Mouse (Mus musculus) cerebellum, adult 9-11 months (tissue): Measurements from ENCODE around the gene Epha3.

Experiments used
- DNase-seq: peaks from one replicate; pipeline ENCODE4 v3.0.0; 2022

Gene Epha3

DNA sequence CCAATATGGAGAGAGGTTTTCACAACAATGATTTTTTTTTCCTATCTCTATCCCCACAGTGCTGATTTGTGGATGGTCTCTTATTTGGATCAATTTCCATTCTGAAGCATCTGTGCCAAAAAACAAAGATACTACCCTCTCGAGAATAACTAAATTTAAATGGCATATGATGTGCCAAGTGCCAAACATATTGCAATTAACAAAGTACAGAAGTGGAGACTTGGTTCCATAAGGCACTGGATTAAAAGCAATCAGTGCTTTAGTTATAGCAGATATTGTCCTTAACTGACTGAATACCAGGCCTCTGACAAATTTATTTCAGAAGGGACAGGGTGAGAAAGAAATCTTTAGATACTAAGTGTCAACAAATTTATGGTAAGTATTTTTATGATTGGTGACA is 81.9 kb downstream of the Epha3 start:
- no peak for DNase-seq

DNA sequence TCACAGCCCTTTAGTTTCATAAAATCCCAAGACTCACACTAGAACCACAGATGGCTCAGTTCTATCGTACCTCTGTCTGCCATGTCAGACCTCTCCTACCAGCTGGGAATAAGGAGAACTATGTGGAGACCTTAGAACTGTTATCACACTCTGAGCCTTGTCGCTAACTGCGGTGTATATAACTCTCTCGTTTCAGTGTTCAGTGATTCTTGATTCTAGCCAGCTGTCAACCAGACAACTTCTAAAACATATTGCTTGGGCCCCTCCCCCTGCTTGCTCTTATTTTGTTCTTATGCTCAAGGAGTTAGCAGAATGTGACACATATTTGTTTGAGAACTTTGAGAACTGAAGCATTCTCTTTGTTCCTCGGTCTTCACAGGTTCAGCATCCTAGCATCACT is 83.8 kb downstream of the Epha3 start:
- DNase-seq, result no peak

DNA sequence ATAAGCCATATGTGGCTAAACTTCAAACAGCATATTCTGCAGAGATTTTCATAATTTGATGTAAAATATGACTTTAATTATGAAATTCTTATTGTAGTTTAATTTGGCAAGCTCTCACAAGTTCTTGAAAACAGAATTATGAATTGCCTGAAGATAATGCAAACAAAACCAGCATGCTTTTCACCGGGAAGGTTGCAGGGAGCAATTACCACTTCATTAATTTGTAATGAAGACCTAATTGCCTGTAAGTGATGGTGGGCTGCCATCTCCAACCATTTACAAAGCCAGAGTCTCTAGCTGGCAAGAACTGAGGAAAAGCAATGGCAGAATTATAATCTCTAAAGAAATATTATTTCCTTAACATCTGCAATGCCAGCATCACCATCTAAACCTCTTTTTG is 86.2 kb downstream of the Epha3 start:
- no peak for DNase-seq

DNA sequence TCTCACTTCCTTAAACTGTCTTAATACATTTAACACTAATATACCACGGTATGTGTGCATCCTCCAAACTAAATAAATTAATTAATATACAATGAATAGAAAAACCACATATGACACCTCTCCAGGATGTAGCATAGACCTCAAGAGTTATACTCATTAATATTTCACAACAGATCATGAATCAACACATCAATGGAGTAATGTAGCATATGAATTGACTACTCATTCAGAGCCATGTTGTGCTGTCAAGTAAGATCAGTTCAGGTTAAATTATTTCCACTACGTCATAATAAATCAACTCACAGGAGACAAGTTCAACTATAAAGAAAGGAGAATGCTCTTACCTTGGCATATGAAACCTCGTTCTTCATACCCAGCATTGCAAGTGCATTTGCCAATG is 91.4 kb downstream of the Epha3 start:
- DNase-seq, result no peak

DNA sequence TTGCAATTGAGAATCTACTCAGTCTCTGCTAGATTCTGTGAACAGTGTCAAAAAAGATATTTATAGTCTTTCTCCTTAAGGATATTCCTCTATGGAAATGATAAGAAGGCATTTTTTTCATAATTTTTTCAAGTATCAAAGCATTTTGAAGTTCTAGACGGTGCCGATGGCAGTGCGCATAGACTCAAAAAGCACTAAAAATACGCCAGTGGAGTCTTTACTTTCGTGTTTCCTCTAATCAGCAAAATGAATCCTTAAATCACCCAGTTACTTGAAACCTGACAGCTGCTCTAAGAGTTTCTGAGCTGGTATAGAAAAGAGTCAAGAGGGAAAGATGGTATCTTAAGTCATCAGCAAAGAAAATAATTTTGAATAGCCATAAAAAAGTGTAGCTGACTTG is 96.4 kb downstream of the Epha3 start:
- no peak for DNase-seq

DNA sequence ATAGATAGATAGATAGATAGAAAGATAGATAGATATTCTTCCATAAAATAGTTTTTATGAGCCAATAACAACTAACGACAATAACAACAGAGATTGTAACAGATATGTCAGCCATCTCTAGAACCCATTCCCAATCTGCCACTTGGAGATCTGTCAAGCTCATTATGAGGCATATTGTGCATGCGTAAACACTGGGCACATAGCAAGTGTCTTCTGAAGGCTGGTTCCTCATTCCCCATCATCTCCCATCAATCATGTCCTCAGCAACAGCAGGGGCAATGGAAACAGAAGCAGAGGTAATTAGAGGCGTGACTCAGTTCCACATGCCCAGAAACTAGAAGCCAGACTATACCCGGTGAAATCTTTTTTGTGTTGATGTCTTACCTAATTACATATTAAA is 102.8 kb downstream of the Epha3 start:
- DNase-seq, result no peak

DNA sequence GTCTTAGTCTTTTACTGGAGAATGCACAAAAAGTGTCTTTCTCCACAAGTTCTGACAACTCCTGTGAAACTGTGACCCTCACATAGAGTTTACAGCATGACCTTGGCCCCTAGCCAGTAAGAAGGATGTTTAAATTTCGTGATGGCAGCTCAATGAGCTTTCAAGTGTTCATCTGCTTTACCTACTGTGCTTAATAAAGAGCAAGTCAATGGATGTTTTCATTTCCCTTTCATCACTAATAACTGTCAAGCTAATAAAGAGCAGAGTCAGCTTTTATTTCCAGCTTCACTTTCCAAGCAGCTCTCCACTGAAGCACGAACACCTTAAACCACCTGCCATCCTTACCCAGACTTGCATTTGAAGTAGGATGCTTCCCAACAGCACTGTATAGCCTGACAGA is 103.9 kb downstream of the Epha3 start:
- DNase-seq, result no peak

DNA sequence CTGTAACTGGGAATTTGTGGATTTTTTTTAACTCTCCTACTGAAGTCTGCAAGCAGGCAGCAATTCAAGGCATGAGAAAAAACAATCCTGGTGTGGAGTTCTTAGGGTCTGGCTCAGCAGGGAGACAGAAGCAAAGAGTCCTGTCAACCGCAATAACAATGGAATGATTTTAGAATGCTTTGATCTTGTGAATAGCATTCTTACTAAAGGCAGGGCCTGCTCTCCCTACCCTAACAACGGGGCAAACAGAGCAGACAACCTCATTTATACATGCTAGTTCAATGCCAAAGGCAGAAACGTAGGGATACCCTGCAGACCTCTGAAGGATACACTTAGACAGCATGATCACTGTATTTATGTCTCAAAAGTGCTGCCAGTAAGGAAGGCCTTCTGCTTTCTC is 110.9 kb downstream of the Epha3 start:
- DNase-seq, result no peak

DNA sequence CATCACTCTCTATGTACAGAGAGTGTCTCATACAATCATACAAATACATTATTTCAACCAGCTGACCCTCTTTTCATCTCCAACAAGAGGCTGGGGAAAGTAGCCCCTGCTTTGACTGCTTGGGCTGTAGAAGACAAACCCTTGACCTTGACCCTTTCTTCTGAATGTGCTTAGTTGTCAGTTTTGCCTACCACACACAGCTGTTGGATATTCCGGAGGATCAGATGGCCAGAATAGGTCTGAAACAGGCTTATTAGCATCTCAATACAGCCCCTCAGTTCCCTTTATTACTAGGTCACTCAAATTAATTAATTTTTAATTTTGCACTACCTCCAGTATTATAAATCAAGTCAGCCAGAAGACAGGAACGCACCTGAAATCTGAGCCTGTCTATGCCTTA is 116.2 kb downstream of the Epha3 start:
- no peak for DNase-seq

DNA sequence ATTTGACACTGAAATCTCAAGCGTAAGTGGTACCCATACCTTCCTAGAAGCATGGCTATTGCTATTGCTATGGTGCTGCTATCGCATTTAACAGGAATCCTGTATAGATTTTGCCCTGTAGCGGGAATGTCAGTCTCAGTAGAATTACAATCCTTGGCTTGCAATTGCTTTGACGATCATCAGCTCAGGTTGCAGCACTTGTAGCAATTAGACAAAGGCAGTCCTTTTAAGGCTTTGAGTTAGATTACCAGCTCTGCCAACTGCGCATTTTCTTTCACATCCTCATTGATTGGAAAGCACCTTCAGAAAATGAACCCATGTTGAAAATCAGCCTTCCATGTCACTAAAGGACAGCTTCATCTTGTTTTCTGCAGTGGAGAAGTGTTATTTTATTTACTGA is 118.5 kb downstream of the Epha3 start:
- DNase-seq, result no peak

DNA sequence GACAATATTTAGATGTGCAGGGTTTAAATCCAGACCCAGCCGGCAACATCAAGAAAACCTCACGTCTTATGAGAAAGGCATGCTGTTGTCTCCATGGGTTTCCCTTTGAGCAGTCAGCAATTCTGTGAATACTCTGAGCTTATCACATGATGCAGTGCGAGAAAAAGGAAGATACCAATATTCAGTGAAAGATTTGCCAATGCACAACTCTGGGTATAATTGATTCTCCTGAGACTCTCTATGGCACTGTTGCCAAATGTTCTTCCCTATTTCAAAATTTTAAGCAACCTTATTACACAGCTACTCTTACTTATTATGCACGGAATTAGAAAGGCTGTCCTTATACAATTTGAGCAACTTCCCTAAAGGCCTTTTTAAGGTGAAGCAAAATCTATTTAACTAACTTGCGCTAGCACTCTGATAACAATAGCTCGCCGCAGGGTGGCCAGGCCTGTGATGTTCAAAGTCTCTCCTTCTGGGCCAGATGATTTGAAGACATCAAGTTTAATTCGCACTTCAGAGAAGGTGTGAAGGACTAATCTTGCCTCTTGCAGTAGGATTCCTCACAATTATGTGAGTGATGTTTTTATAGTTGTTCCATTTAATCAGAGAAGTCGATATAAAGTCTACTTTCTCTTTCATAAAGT is 120.6 kb downstream of the Epha3 start:
- no peak for DNase-seq

DNA sequence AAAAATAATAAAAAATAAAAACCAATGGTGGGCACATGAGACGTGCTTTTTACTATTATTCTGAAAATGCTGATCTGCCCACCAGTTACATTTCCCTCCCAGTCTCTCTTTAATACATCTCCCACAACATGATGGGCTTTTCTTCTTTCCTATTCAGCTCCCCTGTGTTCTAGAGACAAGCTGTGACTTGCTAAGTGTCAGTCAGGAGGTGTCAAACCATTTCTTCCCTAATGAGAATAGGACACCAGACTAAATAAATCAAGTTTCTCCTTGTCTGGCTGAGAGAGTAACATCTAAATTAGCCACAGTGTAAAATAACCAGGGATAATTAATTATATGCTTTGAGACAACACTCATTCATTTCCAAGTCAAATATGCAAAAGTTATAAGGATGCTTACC is 144.7 kb downstream of the Epha3 start:
- no peak for DNase-seq

DNA sequence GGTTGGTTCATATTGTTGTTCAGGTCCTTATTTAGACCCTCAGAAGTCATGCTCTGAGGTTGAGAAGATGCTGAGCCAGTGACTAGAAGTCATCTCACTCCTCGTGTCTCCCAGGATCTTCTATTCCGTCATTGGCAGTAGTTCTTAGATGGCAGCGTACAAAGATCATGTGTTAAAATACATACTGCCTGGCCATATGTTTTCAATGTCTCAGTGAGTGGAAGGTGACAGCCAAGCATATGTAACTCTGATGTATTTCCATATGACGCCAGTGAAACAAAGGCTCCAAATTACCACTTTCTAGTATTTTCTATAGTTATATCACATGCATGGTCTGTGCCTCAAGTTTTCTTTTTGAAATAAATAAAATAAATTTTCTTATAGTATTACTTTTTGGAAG is 146.7 kb downstream of the Epha3 start:
- DNase-seq, result no peak

DNA sequence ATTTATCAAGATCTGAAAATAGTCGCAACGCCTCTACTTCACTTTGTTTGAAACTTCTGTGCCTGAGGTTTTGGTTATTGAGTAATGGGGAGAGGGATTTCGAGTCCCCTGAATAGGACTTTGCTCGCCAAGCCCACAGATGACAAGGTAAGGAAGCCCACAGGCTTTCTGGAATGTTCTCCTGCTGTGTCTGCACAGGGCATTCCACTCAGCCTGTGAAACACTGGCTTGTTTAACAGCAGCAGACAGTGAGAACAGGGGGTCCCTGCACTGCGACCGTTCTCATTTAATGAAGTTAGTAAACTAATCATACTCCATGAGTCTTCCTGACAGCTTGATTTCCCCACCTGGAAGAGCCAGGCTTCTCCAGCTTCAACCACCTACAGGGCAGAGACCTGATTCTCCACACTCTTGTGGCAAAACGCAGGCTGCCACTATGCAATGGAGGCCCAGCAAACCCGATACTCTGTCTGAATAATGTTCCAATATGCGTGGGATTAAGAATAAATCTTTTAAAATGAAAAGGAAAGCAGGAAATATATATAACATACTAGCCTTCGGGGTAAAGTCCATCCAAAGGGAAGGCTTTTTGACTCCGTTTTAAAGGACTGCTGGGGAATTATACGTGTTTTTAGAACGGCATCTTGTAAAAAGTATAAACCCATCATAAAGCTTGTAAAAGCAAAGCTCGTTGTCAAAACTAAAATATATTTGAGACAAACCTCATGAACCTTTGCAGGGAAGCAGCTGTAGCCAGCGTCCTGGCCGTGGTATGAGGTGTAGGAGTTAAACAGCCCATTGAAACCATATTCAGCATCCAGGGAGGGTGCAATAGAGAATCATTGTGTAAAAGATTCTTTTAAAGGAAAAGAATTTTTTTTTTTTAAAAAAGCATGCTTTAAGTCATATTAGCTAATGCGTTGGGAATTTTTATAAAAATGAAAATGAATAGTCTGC is 156.8 kb downstream of the Epha3 start:
- no peak for DNase-seq

DNA sequence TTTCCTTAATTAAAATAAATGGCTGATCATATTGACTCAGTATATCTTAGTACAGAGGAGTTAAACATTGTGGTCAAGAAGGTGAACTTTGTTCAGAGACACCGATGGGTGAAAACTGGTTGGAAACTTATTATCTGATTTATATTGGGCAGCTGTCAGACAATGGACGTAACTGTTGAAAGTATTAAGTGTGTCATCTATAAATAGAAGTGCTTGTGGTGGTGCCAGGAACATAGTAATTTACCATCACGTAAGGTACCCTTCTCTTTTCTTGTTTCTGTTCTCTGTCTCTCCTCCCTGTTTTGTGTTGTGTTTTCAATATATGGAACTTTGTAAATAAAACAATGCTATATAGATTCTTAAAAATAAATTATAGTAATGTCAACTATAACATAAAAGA is 174.6 kb downstream of the Epha3 start:
- DNase-seq, result no peak

DNA sequence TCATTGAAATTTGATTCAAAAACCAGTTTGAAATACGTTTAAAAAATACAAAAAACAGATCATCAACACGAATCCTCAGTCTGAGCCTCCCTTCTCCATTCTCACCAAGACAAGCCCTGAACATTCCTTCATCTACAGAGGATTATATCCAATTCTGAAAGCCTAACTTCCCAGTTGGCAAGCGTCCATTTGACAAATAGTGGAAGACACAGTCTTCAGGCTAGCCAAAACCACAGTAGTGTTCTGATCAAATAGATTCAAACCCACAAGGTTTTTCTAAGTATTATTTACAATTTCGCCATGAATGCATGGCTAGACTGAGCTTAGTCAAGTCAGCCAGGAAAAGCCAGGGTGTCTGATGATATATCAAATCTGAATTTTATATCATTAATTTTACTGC is 179.8 kb downstream of the Epha3 start:
- no peak for DNase-seq

DNA sequence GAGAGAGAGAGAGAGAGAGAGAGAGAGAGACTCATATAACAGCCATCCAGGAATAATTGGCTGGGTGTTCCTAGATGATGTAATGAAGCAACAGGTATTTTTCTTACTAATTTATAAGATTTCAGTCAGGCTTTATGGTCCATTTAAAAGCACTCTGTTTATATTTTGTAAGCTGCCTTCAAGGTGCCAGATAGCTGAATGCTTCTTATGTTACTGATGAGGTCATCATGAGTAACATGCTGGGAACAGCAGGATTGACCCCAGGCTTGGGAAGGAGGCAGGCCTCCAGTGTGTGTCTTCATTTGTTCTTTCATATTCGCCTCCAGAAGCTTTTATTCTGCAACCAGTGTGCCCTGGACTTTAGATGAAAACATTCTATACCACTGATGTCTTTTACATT is 189.5 kb downstream of the Epha3 start:
- DNase-seq, result peak; percentile 23

DNA sequence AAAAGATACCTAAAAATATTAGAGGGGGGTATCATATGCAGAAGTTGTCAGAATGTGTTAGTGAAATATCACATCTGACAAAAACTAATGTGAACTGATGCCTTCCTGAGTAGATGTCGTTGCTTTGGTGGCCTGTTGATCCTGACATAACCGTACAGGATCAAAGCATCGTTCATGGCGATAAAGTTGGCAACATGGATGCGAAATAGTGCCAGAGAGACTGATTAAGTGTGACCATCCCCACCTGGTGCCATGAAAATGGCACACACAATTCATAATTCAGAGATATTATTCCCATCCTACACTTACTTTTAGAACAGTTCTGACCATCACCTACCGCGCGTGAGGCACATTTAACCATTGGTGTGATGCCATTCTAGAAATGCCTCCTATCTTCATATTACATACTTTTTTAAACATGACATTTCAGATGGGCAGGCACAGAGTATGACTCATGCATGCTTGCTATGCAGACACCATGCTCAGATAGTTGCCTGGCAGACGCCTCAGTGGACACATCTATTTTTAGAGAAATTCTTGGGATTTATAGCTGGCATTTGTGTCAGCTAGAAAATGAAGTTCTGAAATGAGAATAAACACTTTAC is 190.6 kb downstream of the Epha3 start:
- DNase-seq, result peak; percentile 37

DNA sequence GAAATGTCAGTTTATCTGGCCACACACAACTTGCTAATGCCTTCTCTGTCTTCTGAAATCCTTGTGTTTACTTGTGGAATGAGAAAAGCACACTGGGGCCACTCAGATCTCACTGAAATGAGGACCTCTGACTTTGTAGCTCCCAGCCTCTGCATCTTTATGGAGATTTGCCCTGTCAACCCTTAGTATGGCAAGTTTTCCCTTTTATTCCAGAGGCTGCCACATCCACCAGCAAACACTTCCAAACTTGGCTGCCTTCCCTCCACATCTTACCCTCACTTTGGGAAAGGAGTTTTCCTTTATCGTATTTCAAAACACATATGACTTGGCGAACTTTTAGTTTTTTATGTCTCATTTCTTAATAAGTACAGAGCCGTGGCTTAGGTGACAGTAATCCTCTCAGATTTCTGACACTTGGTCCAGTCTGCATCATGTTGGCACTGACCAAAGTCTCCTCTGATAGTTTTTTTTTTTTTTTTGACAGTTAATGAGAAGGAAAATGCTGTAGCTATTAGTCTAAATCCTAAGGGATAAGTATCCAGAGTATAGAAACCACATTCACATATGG is 198.0 kb downstream of the Epha3 start:
- no peak for DNase-seq

DNA sequence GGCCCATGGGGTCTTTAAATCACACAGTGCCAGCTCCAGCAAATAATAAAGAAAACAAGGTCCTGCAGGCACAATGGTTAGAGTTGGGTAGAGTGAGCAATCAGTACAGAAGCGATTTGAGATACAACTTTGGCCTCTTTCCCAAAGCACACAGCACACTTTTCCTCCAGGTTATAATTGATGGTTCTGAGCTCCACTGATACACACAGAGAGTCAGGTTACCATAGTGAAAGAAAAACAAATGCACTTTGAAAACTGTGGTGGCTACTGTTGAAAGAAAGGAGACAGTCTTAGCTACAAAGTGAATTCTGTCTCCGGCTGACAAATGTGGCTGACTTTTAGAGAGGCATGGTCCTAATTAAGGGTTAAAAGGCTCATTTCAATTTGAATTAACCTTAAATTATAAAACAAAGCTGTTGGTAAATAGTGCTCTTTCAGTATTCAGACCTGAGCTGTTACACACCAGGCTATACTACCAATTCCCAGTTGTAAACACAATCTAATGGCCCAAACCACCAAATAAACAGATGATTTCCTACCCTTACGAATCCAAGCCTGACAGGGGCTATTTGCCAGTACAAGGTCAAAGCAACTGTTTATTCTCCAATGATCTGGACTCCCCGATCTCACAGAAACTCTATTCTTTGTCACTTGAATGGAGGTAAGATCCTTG is 205.5 kb downstream of the Epha3 start:
- no peak for DNase-seq

DNA sequence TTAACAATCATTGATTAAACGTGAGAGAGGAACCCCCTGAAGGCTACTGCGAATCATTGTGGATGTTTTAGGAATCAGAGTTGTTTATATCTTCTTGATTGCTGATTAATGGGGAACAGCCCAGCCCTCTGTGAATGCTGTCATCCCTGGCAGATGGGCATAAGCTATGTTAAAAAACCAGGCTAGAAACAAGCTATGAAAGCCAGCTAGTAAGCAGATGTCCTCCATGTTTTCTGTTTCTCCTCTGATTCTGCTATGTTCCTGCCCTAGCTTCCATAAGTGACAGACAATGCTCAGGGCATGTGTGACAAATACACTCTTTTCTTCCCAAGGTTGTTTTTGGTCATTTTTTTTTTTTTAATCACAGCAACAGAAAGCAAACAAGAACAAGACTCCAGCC is 206.2 kb downstream of the Epha3 start:
- DNase-seq, result no peak

DNA sequence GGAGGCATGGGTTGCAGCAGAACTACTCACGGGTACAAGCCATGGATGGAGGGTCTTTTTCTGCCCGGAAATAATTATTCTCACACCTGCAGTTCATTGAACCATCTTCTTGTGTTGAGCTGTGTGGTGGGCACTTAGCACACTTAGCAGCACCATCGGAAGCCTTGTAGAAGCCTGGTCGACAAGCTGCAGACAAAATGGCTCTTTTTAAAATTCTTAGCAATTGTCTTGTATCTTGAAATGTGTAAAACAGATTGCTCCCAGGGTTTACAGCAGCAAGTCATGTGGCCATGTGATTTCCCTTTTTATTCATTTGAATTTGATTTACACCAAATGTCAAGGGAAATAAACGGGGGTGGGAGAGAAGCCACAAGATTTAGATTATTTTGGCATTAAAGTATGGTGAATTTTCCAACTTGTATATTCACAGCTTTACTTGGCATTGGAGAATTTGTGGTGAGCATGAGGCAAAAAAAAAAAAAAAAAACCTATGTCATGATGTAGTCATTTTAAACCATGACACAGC is 210.5 kb downstream of the Epha3 start:
- DNase-seq, result no peak

DNA sequence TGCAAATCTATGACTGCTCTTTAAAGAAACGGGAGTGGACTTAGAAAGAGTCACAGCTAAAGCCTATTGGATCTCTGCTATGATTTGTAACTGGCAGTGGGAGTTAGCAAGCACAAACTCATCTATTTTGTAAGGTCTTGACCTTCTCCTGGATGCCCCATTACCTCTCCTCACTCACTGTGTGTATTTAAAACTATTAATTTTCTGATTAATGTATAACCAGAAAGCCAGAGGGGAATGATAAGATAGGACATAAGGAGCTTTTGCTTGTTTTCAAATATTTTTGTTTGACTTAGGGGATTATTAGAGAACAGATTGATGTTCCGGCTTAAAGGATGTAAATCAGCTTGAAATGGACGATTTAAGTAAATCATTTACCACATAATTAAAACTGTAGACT is 213.2 kb downstream of the Epha3 start:
- no peak for DNase-seq
